Mouse (Mus musculus) urinary bladder, adult 2 months (tissue): ENCODE measurements at regions not wholly inside any gene's neighbourhood (a gene's known extent, or its start where the extent isn't known, plus 50 kb on each side); places are given as distances from the start of the nearest gene placed in this dataset.

Experiments used
- DNase-seq: peaks from one replicate; pipeline ENCODE4 v3.0.0; 2022; ENCODE audit warnings: low spot score

DNA sequence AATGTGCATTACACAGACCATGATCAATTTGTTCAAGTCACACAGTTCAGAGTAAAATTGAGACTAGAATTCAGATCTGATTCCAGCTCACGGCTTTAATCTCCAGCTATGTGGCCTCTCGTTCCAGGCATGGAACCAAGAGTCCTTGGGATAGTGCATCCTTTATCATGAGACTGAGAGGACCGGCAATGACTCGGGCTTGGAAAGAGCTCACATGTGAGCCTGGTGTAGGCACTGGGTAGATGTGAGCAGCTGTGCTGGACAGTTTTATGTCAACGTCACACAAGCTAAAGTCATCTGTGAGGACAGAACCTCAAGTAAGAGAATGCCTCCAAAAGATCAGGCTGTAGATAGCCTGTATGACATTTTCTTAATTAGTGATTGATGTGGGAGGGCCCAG is 228.3 kb downstream of the Plpp3 start:
- no peak for DNase-seq

DNA sequence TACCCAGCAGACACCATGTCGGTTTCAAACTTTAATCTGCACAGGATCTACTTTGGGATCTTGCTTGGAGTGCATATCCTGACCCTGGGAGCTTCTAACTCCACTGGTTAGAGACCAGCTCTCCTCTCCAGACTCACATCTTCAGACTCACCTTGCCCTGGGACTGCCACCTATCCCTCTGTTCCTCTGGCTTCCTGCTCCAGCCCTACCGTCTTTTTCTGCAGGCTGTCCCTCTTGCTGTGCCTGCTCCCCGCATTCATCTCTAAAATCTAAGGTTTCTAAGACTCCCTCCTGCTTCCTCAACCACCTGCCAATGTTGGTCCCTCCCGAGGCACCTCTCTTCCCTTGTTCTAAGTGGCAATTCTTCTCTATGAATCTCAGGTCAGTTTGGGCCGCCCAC is 233.2 kb downstream of the Plpp3 start:
- DNase-seq = no peak

DNA sequence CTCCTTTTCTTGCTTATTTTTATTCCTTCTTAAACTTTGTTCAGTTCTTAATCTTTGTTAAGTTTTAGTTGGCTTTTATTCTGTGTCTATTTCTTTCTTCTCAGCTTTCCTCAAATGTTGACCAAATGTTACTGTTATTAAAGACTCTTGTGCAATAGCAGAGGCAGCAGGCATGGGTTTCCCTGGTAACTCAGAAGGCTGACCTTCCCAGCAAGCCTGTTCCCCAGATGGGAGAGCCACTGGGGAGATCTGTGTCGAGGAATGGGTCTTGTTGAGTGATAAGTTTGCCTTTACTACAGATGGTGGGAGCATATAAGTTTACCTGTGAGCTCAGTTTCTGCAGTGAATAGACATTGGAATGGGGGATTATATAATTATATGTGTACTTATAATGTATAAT is 237.2 kb downstream of the Plpp3 start:
- DNase-seq = no peak

DNA sequence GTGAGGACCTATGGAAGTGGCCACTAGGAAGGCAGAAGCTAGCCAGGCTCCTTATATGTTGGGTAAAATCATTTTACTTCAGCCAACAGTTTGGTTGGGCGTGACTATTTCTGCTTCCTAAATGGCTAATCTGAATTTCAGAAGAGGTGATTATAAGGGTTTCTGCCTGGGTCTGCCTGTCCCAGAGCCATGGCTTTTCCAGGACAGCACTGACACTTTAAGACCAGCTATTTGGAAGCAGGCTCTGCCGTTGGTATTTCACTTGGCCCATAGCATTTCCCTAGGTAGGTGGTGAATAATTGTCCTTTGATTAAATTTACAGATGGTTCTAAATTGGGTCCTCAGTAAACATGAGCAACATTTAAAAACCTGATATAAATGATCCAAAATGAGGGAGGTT is 240.3 kb downstream of the Plpp3 start:
- DNase-seq = no peak

GRCm38 (mm10) chr4:105402021-105402420 is 244.9 kb downstream of the Plpp3 start:
- no peak for DNase-seq

GRCm38 (mm10) chr4:105403169-105403568 is 246.0 kb downstream of the Plpp3 start:
- no peak for DNase-seq

- no peak for DNase-seq
Measured at GRCm38 (mm10) chr4:105403686-105404085, 246.5 kb downstream of the Plpp3 start.

- no peak for DNase-seq
Measured at GRCm38 (mm10) chr4:105405728-105406127, 248.6 kb downstream of the Plpp3 start.

GRCm38 (mm10) chr4:105406786-105407464 is 249.8 kb downstream of the Plpp3 start:
- no peak for DNase-seq

DNA sequence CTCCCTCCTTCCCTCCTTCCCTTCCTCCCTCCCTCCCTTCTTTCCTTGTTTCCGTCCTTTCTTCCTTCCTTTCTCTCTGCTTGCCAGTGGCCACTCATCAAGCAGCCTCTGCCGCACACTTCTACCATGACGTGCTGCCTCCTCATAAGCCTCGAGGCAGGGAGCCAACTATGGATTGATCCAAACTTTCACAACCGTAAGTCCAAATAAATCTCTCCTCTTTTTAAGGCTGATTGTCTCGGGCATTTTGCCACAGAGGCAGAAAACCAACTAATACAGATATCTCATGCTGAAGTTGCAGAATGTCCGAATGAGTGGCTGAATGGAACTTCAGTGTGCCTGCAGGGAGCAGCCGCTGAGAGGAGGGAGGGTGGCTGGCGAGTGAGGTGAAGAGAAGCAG is 251.7 kb downstream of the Plpp3 start:
- DNase-seq = no peak

- no peak for DNase-seq
Measured at GRCm38 (mm10) chr4:105417166-105417565, 260.0 kb downstream of the Plpp3 start.

DNA sequence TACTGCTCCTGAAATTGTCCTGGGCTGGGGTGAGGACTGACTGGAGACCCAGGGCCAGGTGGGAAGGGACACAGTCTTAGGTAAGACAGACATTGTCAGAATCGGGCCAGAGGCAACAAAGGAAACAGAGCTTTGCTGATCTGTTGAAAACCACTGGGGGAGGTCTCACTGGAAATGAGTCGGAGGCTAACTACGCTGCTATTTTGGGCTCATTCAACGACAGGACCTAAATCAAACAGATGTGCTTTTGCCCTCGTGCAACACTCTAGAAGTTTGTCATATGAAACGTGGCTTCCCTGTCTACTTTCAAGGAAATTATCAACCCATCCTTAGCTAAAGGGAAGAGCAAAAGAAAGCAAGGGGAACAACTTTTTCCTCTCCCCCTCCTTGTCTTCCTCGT is 265.3 kb downstream of the Plpp3 start:
- DNase-seq = no peak

DNA sequence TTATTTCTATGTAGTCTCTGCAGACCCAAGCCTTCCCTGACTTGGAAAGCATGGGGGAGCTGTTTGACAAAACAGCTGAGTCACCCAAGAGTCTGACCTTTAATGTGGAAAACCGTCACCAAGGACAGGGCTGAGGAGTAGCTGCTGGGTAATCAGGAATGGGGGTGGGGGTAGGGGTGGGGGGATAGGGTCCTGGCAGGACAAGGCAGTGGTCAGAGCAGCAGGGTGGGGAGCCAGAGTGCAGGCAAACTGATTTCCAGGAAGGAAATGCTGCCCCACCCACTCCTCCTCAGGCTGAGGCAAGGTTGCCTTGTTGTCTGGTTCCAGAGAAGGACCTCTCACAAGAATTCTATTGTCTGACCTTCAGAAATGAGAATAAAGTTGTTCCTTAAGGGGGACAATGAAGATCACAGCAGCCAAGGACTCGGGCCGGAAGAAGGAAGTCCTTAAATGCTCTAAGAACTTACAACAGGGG is 266.6 kb downstream of the Plpp3 start:
- DNase-seq = no peak

DNA sequence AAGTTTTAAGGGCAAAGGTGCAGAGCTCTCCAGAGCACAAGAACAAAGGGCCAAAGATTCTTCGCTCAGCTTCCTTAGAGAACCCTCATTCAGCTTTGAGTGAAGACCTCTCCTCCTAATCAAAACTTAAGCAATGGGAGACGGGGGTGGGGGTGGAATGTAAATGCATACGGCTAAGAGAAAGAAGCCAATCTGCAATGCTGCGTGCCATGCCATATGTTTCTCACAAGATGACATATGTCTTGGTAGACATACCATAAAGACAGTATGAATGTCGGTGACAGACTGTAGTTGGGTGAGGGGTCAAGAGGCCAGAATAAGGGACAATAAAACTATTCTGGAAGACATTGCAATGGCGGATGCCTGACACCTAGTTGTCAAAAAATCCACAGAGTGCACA is 267.9 kb downstream of the Plpp3 start:
- no peak for DNase-seq

GRCm38 (mm10) chr4:105427581-105427980 is 270.4 kb downstream of the Plpp3 start:
- DNase-seq = no peak

DNA sequence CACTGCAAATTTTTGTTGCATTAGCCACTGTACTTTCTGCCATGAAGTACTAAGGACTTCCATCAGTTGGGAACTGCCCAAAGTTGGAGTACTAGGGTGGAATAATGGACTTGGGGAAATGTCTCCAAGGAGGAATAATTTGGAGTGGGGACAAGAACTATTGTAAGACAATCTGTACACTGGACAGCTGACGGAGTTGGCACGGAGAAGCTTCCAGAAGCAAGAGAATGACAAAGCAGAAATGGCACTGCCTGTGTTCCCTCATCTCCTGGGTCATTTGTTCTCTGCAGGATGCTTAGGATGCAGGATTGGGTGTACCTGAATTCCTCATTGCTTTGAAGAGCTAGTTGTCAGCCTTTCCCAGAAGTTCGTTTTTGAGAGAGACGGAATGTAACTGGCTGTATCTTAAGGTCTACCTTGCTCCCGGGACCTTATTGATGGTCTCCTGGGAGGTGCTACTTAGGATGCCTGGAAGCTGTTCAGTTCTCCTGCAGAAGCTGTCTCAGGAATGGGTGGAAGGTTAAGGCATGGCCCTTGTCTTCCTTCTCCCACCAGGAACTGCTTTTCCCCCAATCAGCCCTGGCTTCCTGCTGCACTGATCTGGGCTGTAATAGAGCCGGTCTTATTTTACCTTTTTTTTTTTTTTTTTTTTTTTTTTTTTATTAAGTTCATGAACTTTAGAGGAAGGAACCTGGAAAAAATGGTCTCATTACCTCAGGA is 272.4 kb downstream of the Plpp3 start:
- DNase-seq = no peak

DNA sequence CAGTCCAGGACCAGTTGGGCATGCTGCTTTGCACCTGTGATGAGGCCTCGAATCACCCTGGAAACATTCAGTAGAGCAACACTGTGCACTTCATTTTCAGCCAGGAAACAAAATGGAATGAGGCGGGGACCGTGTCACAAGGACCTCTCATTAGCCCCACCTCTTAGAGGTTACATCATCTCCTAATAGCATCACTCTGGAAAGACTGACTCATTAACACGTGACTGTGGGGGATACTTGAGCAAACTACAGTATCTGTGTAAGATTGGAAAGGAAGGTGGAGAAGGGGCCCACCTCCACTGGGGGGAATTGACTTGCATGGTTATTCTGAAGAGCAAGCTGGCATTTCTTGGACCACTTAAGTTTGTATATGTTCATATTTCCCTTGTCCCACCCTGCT is 275.3 kb downstream of the Plpp3 start:
- no peak for DNase-seq

DNA sequence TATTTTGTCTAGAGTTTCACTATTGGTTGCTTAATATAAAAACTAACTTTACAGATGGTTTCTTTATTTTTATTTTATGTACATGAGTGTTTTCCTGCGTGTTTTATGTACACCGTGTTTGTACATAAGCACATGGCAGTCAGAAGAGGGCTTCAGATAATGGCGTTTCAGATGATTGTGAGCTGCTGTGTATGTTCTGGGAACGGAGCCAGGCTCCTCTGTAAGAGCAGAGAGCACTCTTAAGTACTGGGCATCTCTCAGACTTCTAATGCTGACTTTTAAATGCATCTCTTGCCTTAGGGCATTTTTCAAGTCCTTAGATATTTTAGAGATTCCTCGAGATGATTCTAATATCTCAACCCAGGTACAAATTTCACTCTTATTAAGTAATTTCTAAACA is 280.0 kb downstream of the Plpp3 start:
- DNase-seq = no peak

GRCm38 (mm10) chr4:105449046-105449860 is 292.1 kb downstream of the Plpp3 start:
- DNase-seq = no peak

GRCm38 (mm10) chr4:105450881-105451280 is 293.7 kb downstream of the Plpp3 start:
- DNase-seq = no peak

GRCm38 (mm10) chr4:105451871-105452270 is 294.7 kb downstream of the Plpp3 start:
- DNase-seq = no peak

DNA sequence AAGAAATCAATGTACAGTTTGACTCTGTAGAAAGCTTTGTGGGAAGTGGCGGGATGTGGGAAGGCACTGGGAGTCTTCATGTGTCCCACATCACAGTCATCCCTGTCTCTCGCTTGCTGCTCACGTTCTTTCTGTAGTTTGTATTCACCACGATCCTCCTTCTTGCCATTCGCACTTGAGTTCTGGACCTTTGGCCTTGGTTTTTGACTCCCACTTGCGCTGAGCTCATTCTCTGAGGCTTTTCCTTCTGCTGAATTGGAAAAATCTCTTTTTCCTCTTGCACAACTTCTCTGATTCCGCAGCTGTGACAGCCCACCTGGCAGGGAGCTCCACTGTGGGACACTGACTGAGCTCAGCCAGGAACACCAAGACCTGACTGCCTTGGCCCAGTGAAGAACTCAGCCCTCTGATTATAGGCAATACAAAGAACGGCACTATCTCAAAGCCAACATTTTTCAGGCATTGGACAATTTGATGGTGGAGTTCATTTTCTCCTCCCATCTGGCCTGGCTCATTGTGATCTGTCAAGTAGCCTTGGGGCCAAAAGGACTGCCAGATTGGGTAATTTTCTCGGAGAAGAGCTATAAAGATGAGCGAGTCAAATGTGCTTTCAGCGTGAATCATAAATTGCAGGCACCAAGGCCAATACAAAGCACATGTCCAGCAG is 299.9 kb downstream of the Plpp3 start:
- DNase-seq = no peak
